Mouse (Mus musculus) liver, adult 2 months (tissue): ENCODE results near the gene Sec61a1. TPM values are rescaled to one million over a fixed set of nuclear protein-coding genes. Genes with fewer than 3 reads are reported as not detected.

Experiments
- DNase-seq: peaks from one replicate; pipeline ENCODE4 v3.0.0-alpha.2; 2011; ENCODE audit warnings: low read depth, low spot score; ENCODE audit errors: extremely low read depth
- H3K27ac ChIP-seq: fragments of 200-500 bp; replicated peaks from 2 replicates; pipeline ENCODE4 v1.5.1; 2012; ENCODE audit warnings: low read depth, mild to moderate bottlenecking, control low read depth, inconsistent platforms, low read length; ENCODE audit not compliant: insufficient read depth
- H3K27me3 ChIP-seq: fragments of 200-500 bp; 2 replicates; pipeline ENCODE4 v1.6.1; 2012; ENCODE audit warnings: mild to moderate bottlenecking, moderate library complexity, low read length, inconsistent platforms; ENCODE audit not compliant: control insufficient read depth, insufficient read depth
- H3K36me3 ChIP-seq: fragments of 200-500 bp; 2 replicates; pipeline ENCODE4 v1.6.1; 2012; ENCODE audit warnings: low read length, inconsistent platforms; ENCODE audit not compliant: control insufficient read depth, insufficient read depth
- H3K4me1 ChIP-seq: fragments of 200-500 bp; 2 replicates; pipeline ENCODE4 v1.6.1; 2011; ENCODE audit warnings: low read length; ENCODE audit not compliant: control insufficient read depth, insufficient read depth
- H3K4me3 ChIP-seq: fragments of 200-500 bp; 2 replicates; pipeline ENCODE4 v1.5.1; 2011; ENCODE audit warnings: low read depth, mild to moderate bottlenecking, control low read depth, low read length, moderate library complexity; ENCODE audit not compliant: insufficient read depth
- H3K79me2 ChIP-seq: fragments of 200-500 bp; 2 replicates; pipeline ENCODE4 v1.6.1; 2012; ENCODE audit warnings: inconsistent platforms, mild to moderate bottlenecking, low read length, moderate library complexity; ENCODE audit not compliant: control insufficient read depth, insufficient read depth
- H3K9ac ChIP-seq: fragments of 200-500 bp; 2 replicates; pipeline ENCODE4 v1.6.1; 2012; ENCODE audit warnings: low read depth, mild to moderate bottlenecking, control low read depth, inconsistent platforms, low read length
- CTCF ChIP-seq: fragments of 200-500 bp; IDR thresholded peaks from 2 replicates; pipeline ENCODE4 v1.5.1; 2011; ENCODE audit warnings: low read depth, low read length, control low read depth
- POLR2A ChIP-seq: fragments of 200-500 bp; IDR thresholded peaks from 2 replicates; pipeline ENCODE4 v1.6.1; 2011; ENCODE audit warnings: low read length, control low read depth; ENCODE audit not compliant: insufficient read depth; ENCODE audit errors: extremely low read depth
- WGBS: fragments of 180-500 bp; shearing (Covaris S2); methylation state at CpG from one replicate; pipeline ENCODE4 v1.1.7; 2018; 5-methylcytosine and 5-hydroxymethylcytosine counted together
- polyA plus RNA-seq: library from polyadenylated mRNA; depleted of rRNA; stranded (reverse); fragments of >200 nt; gene quantifications from 2 replicates; pipeline ENCODE4 v1.2.3, GENCODE M21; 2012
- total RNA-seq: library from RNA; depleted of rRNA; stranded (reverse); fragments of >200 nt; gene quantifications from 2 replicates; pipeline ENCODE4 v1.2.3, GENCODE M21; 2014

Gene Sec61a1
- total and polyA plus RNA-seq, 2 experiments = 145 to 340 TPM

DNA sequence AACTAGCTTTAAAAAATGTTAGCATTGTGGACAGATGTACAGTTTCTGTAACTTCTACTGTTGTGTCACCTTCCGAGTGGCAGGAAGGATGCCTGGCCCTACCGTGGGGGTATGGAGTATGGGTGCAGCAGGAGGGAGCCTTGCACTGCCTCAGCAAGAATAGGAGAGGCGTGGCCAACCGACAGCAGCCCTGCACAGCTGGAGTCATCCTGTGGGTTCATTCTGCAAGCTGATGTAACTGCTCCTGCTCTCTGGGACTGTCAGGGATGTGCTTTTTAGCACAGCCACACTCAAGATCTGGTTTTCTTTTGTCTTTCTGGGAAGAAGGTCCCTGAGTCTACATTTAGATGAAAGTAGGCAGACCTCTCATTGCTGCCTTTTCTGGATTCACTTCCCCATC, 38.8 kb upstream of the Sec61a1 start:
- Histone ChIP-seq H3K27me3 (no peaks in the 10 kb centered on the region), H3K36me3 (no peaks in the 10 kb centered on the region), H3K27ac (no peak overlapping the region), H3K9ac (no peak overlapping the region), H3K79me2 (no peaks in the 10 kb centered on the region), H3K4me3 (no peak overlapping the region), H3K4me1 (no peaks in the 10 kb centered on the region)
- DNase-seq = no peak
- WGBS = 39% methylated on average over 4 of the region's 4 CpGs
- TF ChIP-seq CTCF = no peak
- no peak for TF ChIP-seq POLR2A

DNA sequence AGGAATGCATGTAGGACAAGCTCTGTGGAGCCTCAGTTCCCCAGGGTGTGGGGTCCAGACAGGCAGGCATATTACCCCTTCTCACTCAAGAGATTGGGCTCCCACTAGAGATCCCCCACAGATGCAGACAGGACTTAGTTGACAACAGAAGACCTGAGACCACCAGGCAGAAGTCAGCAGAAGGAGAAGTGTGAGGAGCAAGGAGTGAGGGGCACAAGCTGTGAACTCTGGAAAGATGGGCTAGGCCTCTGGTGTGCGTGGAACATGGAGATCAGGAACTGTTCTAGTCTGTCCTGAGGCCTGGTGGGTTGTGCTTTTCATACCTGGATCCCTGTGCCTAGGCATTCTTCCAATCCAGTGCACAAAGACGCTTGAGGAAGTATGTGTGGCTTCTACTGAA, 31.2 kb upstream of the Sec61a1 start:
- Histone ChIP-seq H3K27ac (no peak overlapping the region), H3K27me3 (no peaks in the 10 kb centered on the region), H3K4me1 (no peaks in the 10 kb centered on the region), H3K9ac (no peak overlapping the region), H3K4me3 (no peak overlapping the region), H3K79me2 (no peaks in the 10 kb centered on the region), H3K36me3 (no peaks in the 10 kb centered on the region)
- DNase-seq = no peak
- WGBS = 92% methylated on average over 2 of the region's 2 CpGs
- TF ChIP-seq CTCF (no peak), POLR2A (no peak)

DNA sequence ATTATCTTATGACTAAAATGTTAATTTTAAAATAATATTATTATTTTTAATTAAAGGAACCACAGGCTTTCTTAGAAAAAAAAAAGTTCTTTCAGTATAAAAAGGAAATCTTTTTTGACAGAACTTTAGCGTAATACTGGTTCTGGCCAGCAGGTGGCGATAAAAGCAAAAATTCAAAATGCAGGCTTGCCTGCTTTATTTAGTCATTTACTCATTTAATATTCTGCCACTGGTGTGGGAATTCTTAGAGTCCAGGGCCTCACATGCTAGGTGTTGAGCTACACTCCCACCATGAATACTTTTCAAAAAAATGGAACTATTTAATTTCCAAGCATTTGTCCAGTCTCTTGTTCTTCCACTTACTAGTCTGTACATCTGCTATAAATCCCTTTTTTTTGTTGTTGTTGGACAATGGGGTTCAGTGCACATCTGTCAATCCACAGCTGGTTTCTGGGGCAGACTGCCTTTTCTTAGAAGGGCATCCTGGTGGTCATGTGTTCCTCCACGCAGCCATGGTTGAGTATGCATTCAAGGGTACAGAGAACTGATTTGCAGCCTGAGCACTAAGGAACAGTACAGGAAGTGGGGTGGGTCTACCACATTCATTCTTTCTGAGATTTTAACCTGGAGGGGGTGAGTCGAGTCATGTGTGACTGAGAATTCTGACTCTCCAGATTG, 30.6 kb upstream of the Sec61a1 start:
- H3K4me3 ChIP-seq = no peak overlapping the region
- H3K27me3 ChIP-seq = no peaks in the 10 kb centered on the region
- no peaks in the 10 kb centered on the region for H3K79me2 ChIP-seq
- H3K36me3 ChIP-seq = no peaks in the 10 kb centered on the region
- TF ChIP-seq CTCF (0 out of 2 replicates have a peak, but pooled peaks have one; percentile 13), POLR2A (no peak)
- no peak overlapping the region for H3K9ac ChIP-seq
- no peaks in the 10 kb centered on the region for H3K4me1 ChIP-seq
- WGBS = 32% methylated on average over 4 of the region's 4 CpGs
- H3K27ac ChIP-seq = no peak overlapping the region
- DNase-seq = peak; percentile 12

DNA sequence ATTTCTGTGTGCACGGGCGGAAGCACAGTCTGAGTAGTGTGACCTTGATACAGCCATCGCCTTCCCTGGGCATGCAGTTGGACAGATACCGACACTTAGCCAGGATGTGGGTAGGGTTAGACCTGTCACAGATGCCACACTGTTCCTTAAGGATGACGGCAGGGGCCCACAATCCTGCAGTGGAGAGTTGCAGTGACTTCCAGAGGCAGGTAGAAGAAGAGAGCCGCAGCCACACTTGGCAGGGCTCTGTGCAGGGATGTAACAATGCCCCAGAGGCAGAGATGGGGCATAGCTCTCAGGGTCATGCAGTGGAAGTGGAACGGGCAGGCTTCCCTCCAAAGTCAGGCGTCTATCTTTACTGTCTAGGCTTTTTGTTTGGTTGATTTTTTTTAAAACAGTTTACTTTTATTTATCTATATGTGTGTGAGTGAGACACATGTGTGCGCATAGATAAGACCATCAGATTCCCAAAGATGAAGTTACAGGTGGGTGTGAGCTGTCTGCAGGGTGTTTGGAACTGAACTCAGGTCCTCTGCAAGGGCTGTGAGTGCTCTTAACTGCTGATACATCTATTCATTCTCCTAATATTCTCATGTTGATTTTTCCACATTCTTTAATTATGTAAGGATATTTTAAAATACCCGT, 29.8 kb upstream of the Sec61a1 start:
- DNase-seq = no peak
- 78% methylated on average over 10 of the region's 10 CpGs for WGBS
- H3K79me2 ChIP-seq = no peaks in the 10 kb centered on the region
- no peaks in the 10 kb centered on the region for H3K36me3 ChIP-seq
- H3K27ac ChIP-seq = no peak overlapping the region
- TF ChIP-seq POLR2A (no peak), CTCF (no peak)
- H3K4me1 ChIP-seq = no peaks in the 10 kb centered on the region
- H3K4me3 ChIP-seq = no peak overlapping the region
- no peak overlapping the region for H3K9ac ChIP-seq
- H3K27me3 ChIP-seq = no peaks in the 10 kb centered on the region

DNA sequence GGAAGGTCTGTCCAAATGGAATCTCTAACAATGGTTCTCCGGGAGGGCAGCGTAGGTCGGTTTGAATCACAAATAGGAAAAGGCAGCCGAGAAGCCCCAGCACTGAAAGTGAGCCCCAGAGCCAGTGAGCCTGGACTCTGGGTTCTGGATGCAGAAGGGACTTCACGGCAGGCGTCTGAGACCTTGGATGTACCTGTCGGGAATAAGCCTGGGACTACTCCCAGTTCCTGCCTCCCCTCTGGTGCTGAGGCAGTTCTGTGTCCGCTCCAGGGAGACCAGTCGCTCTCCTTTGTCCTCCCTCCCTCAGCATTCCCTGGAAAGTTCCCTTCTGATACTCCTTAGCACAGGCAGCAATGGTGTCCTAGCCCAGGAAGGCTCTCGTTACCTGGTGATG, 26.7 kb upstream of the Sec61a1 start:
- H3K4me3 ChIP-seq = no peak overlapping the region
- TF ChIP-seq POLR2A = no peak
- no peak for TF ChIP-seq CTCF
- DNase-seq = no peak
- no peak overlapping the region for H3K27ac ChIP-seq
- 75% methylated on average over 10 of the region's 10 CpGs for WGBS
- no peaks in the 10 kb centered on the region for H3K36me3 ChIP-seq
- no peaks in the 10 kb centered on the region for H3K27me3 ChIP-seq
- H3K4me1 ChIP-seq = no peaks in the 10 kb centered on the region
- H3K9ac ChIP-seq = no peak overlapping the region
- no peaks in the 10 kb centered on the region for H3K79me2 ChIP-seq
